Mouse (Mus musculus) left cerebral cortex, adult 2 months (tissue): ENCODE results near the gene Fam43b. TPM values are rescaled to one million over a fixed set of nuclear protein-coding genes. Genes with fewer than 3 reads are reported as not detected.
A peak's percentile ranks its signal among the peaks of the same experiment; 100 is the strongest.

Experiments used
- DNase-seq, 2 experiments: peaks; one replicate each; pipeline ENCODE4 v3.0.0; 2021 to 2022; ENCODE audit warnings: low spot score in 2 of 2, mixed read lengths in 1 of 2; ENCODE audit errors: extremely low spot score in 1 of 2
- H3K27ac ChIP-seq: fragments of 200-600 bp; 2 replicates; pipeline ENCODE4 v1.8.1; 2022
- H3K4me3 ChIP-seq: fragments of 200-600 bp; 2 replicates; pipeline ENCODE4 v1.8.1; 2022
- CTCF ChIP-seq: fragments of 200-600 bp; IDR thresholded peaks from 2 replicates; pipeline ENCODE4 v1.8.1; 2022; ENCODE audit warnings: antibody characterized with exemption, mild to moderate bottlenecking, moderate library complexity
- intact Hi-C: fragments of 180-260 bp; cut with DNase I; formaldehyde crosslinking; loops from one replicate; pipeline ENCODE4 v1.15.1; 2025
- total RNA-seq, 2 experiments: library from RNA; stranded (reverse); gene quantifications; 2 replicates each; pipeline ENCODE4 v1.2.3; 2021

Fam43b gene
- total RNA-seq, 2 experiments from 2014 or later, result 33.4 to 42.4 TPM

DNA sequence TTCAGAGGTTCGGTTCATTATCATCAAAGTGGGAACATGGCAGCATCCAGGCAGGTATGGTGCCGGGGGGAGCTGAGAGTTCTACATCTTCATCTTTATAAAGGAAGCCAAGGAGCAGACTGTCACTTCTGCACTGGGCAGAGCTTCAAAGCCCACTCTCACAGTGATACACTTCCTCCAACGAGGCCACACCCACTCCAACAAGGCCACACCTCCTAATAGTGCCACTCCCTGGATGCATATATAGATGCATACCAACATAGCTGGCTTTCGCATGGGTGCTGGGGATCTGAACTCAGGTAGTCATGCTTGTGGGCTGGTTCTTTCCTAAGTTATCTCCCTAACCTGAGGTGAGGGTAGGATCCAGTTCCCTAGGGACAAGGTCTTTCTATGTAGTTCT lies 21.6 kb upstream of the Fam43b start:
- no peak for DNase-seq
- intact Hi-C loops, result no loop called here
- H3K4me3 ChIP-seq, result no peak overlapping the region
- TF ChIP-seq CTCF, result no peak
- no peak overlapping the region for H3K27ac ChIP-seq

GRCm38 (mm10) chr4:138416414-138416813 lies 20.1 kb upstream of the Fam43b start:
- Histone ChIP-seq H3K4me3 (no peak overlapping the region), H3K27ac (no peak overlapping the region; the same call in 1 of the 2 replicates)
- intact Hi-C loops, result no loop called here
- no peak for DNase-seq
- TF ChIP-seq CTCF, result peak; percentile 32

- TF ChIP-seq CTCF, result no peak
- DNase-seq, result peak; percentile 59 to 68
- intact Hi-C loops, result no loop called here
- Histone ChIP-seq H3K27ac (peak overlapping the region; percentile 86), H3K4me3 (no peak overlapping the region)
These were observed 19.7 kb upstream of the Fam43b start for GRCm38 (mm10) chr4:138415991-138416390.

GRCm38 (mm10) chr4:138414725-138415124 lies 18.4 kb upstream of the Fam43b start:
- peak; percentile 60 to 62 for DNase-seq
- intact Hi-C loops, result loop anchor here (1.0 kb wide), 1 partner anchor 18 kb away; the partner anchor contains the start of gene Fam43b
- H3K4me3 ChIP-seq, result no peak overlapping the region
- peak overlapping the region; percentile 86 for H3K27ac ChIP-seq
- no peak for TF ChIP-seq CTCF

- intact Hi-C loops, result no loop called here
- no peak for TF ChIP-seq CTCF
These were observed 15.3 kb upstream of the Fam43b start for GRCm38 (mm10) chr4:138411504-138412121.

GRCm38 (mm10) chr4:138411011-138411410 lies 14.7 kb upstream of the Fam43b start:
- intact Hi-C loops, result no loop called here
- Histone ChIP-seq H3K27ac (no peak overlapping the region), H3K4me3 (no peak overlapping the region)
- no peak for DNase-seq
- no peak for TF ChIP-seq CTCF

More at GRCm38 (mm10) chr4:138411504-138412121, 15.3 kb upstream of the Fam43b start:
- no peak overlapping the region for H3K4me3 ChIP-seq
- no peak for DNase-seq
- no peak overlapping the region for H3K27ac ChIP-seq

DNA sequence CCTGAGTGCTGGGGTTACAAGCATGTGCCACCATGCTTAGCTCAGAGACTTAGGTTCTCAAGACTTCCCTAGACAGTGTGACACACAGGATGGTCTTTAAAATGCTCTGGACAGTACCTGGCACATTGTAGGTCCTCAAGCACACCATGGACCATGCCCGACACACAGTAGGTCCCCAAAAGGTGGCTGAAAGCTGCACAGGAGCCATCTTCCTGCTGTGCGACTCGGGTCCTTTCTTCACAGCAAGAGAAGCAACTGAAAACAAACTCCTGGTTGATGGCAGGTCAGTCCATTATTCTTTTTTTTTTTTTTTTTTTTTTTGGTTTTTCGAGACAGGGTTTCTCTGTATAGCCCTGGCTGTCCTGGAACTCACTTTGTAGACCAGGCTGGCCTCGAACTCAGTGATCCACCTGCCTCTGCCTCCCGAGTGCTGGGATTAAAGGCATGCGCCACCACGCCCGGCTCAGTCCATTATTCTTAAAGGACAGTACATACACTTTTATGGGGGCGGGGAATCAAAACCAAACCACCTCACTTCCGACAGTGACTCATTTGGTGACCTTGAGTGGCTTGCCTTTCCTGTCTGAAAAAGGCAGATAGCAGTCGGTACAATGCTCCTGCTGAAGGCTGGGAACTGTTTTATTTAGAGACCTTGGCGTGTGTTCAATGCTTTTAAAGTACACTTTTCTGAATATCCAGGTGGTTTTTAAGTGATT lies 11.3 kb upstream of the Fam43b start:
- Histone ChIP-seq H3K4me3 (no peak overlapping the region), H3K27ac (no peak overlapping the region)
- no peak for TF ChIP-seq CTCF
- intact Hi-C loops, result no loop called here
- no peak for DNase-seq

- H3K27ac ChIP-seq, result no peak overlapping the region
- peak in 1 of 2 experiments; percentile 28 for DNase-seq
- peak; percentile 75 for TF ChIP-seq CTCF
- intact Hi-C loops, result no loop called here
- no peak overlapping the region for H3K4me3 ChIP-seq
These were observed 8.5 kb upstream of the Fam43b start for GRCm38 (mm10) chr4:138404806-138405205.

GRCm38 (mm10) chr4:138396711-138397110 lies 383 bp upstream of the Fam43b start:
- no peak for TF ChIP-seq CTCF
- Histone ChIP-seq H3K27ac (peak overlapping the region; percentile 94), H3K4me3 (peak overlapping the region; percentile 52)
- no peak for DNase-seq
- intact Hi-C loops, result loop anchor here (1.0 kb wide), 1 partner anchor 18 kb away; no protein-coding TSS in a partner anchor

GRCm38 (mm10) chr4:138395087-138395970 lies 999 bp downstream of the Fam43b start:
- intact Hi-C loops, result no loop called here
- peak; percentile 63 to 75 for DNase-seq
- Histone ChIP-seq H3K4me3 (peak overlapping the region; percentile 52), H3K27ac (peak overlapping the region; percentile 94)
- TF ChIP-seq CTCF, result no peak

GRCm38 (mm10) chr4:138393703-138394102 lies 2.6 kb downstream of the Fam43b start:
- TF ChIP-seq CTCF, result no peak
- peak in 1 of 2 experiments; percentile 25 for DNase-seq
- peak overlapping the region; percentile 94 for H3K27ac ChIP-seq

More at GRCm38 (mm10) chr4:138393703-138394102, 2.6 kb downstream of the Fam43b start:
- intact Hi-C loops, result loop anchor here (5.0 kb wide), 1 partner anchor 34 kb away; no protein-coding TSS in a partner anchor
- H3K4me3 ChIP-seq, result peak overlapping the region; percentile 52
